Mouse (Mus musculus) embryo, embryonic 9.5 days (tissue): ENCODE measurements around the gene Sdhaf3.

Source experiments
- DNase-seq: peaks from one replicate; pipeline ENCODE4 v3.0.0-alpha.2; 2017; ENCODE audit errors: extremely low spot score

Gene Sdhaf3

GRCm38 (mm10) chr6:7068782-7069181, 113.0 kb downstream of the Sdhaf3 start:
- no peak for DNase-seq

GRCm38 (mm10) chr6:7069463-7069862, 113.7 kb downstream of the Sdhaf3 start:
- no peak for DNase-seq

GRCm38 (mm10) chr6:7082054-7082453, 126.2 kb downstream of the Sdhaf3 start:
- no peak for DNase-seq

- DNase-seq, result no peak
These were observed 126.9 kb downstream of the Sdhaf3 start for GRCm38 (mm10) chr6:7082467-7083259.

- DNase-seq, result no peak
These were observed 127.9 kb downstream of the Sdhaf3 start for GRCm38 (mm10) chr6:7083661-7084060.

- no peak for DNase-seq
These were observed 128.6 kb downstream of the Sdhaf3 start for GRCm38 (mm10) chr6:7084370-7084769.

GRCm38 (mm10) chr6:7085506-7085905, 129.7 kb downstream of the Sdhaf3 start:
- no peak for DNase-seq

- DNase-seq, result no peak
These were observed 136.3 kb downstream of the Sdhaf3 start for GRCm38 (mm10) chr6:7092094-7092493.
